Mouse (Mus musculus) bone marrow macrophage, adult 2 months (primary cell): ENCODE data around the gene Wdcp. TPM values are rescaled to one million over a fixed set of nuclear protein-coding genes. Genes with fewer than 3 reads are reported as not detected.
A peak's percentile ranks its signal among the peaks of the same experiment; 100 is the strongest.

Experiments used
- H3K27ac ChIP-seq: 2 replicates; pipeline ENCODE4 v1.5.1; 2012; ENCODE audit warnings: low read depth, low read length; ENCODE audit not compliant: insufficient read depth
- H3K4me1 ChIP-seq: 2 replicates; pipeline ENCODE4 v1.6.1; 2012; ENCODE audit warnings: low read length; ENCODE audit not compliant: control insufficient read depth, insufficient read depth
- H3K4me3 ChIP-seq: 2 replicates; pipeline ENCODE4 v1.5.1; 2012; ENCODE audit warnings: mild to moderate bottlenecking, low read length, moderate library complexity; ENCODE audit not compliant: insufficient read depth
- CTCF ChIP-seq: IDR thresholded peaks from 2 replicates; pipeline ENCODE4 v1.5.1; 2012; ENCODE audit warnings: low read depth, mild to moderate bottlenecking, low read length, moderate library complexity
- POLR2A ChIP-seq: IDR thresholded peaks from 2 replicates; pipeline ENCODE4 v1.6.1; 2012; ENCODE audit warnings: mild to moderate bottlenecking, low read depth, low read length, borderline replicate concordance
- polyA plus RNA-seq: library from polyadenylated mRNA; stranded (reverse); fragments of >200 nt; gene quantifications from 2 replicates; pipeline ENCODE4 v1.2.4, GENCODE M21; 2012; ENCODE audit not compliant: missing spikeins, insufficient read depth, insufficient read length

Wdcp gene
- polyA plus RNA-seq, 1 experiment: 10.1 TPM

- Histone ChIP-seq H3K4me1 (peaks cover 15% of the 10 kb centered on the region), H3K27ac (no peak overlapping the region), H3K4me3 (no peak overlapping the region)
- no peak for TF ChIP-seq POLR2A
- no peak for TF ChIP-seq CTCF
Observed at GRCm38 (mm10) chr12:4836959-4837358, 6.1 kb upstream of the Wdcp start.

GRCm38 (mm10) chr12:4840010-4840409 is 3.1 kb upstream of the Wdcp start:
- Histone ChIP-seq H3K4me1 (peaks cover 19% of the 10 kb centered on the region), H3K4me3 (peak overlapping the region; percentile 83), H3K27ac (peak overlapping the region; percentile 54)
- TF ChIP-seq POLR2A: no peak
- TF ChIP-seq CTCF: no peak

GRCm38 (mm10) chr12:4840741-4841140 is 2.4 kb upstream of the Wdcp start:
- TF ChIP-seq POLR2A: no peak
- TF ChIP-seq CTCF: no peak
- peak overlapping the region; percentile 83 for H3K4me3 ChIP-seq
- H3K27ac ChIP-seq: peak overlapping the region; percentile 54
- H3K4me1 ChIP-seq: peaks cover 19% of the 10 kb centered on the region

GRCm38 (mm10) chr12:4841392-4841887 is 1.7 kb upstream of the Wdcp start, which contains the start of gene Fkbp1b:
Gene Fkbp1b (minus strand): TSS chr12:4841591.
- H3K4me3 ChIP-seq: peak within 1 kb of the TSS; percentile 83
- peaks cover 19% of the 10 kb centered on the region for H3K4me1 ChIP-seq
- TF ChIP-seq POLR2A (no peak), CTCF (no peak)
- H3K27ac ChIP-seq: peak within 1 kb of the TSS; percentile 54

- H3K4me1 ChIP-seq: peaks cover 16% of the 10 kb centered on the region
- no peak overlapping the region for H3K27ac ChIP-seq
- H3K4me3 ChIP-seq: no peak overlapping the region
- no peak for TF ChIP-seq POLR2A
- no peak for TF ChIP-seq CTCF
Observed at GRCm38 (mm10) chr12:4842456-4842855, 647 bp upstream of the Wdcp start.

- Histone ChIP-seq H3K4me3 (peak overlapping the region; percentile 99), H3K27ac (peak overlapping the region; percentile 56), H3K4me1 (peaks cover 14% of the 10 kb centered on the region)
- TF ChIP-seq POLR2A (no peak), CTCF (no peak)
Observed at GRCm38 (mm10) chr12:4843741-4844140, 638 bp downstream of the Wdcp start.

- no peak overlapping the region for H3K27ac ChIP-seq
- TF ChIP-seq POLR2A: no peak
- TF ChIP-seq CTCF: peak; percentile 29; the same call in 1 of the 2 replicates
- H3K4me3 ChIP-seq: no peak overlapping the region
- H3K4me1 ChIP-seq: peaks cover 9% of the 10 kb centered on the region
Observed at GRCm38 (mm10) chr12:4856160-4856559, 13.1 kb downstream of the Wdcp start.

GRCm38 (mm10) chr12:4856834-4857233 is 13.7 kb downstream of the Wdcp start:
- no peak for TF ChIP-seq CTCF
- TF ChIP-seq POLR2A: no peak

GRCm38 (mm10) chr12:4859241-4859914 is 16.3 kb downstream of the Wdcp start:
- Histone ChIP-seq H3K4me3 (no peak overlapping the region), H3K4me1 (peaks cover 9% of the 10 kb centered on the region), H3K27ac (no peak overlapping the region)
- TF ChIP-seq CTCF: no peak
- no peak for TF ChIP-seq POLR2A

More at GRCm38 (mm10) chr12:4856834-4857233, 13.7 kb downstream of the Wdcp start:
- no peak overlapping the region for H3K4me3 ChIP-seq
- H3K27ac ChIP-seq: no peak overlapping the region
- H3K4me1 ChIP-seq: peaks cover 9% of the 10 kb centered on the region

- peaks cover 9% of the 10 kb centered on the region for H3K4me1 ChIP-seq
- no peak overlapping the region for H3K27ac ChIP-seq
- TF ChIP-seq POLR2A: no peak
- TF ChIP-seq CTCF: no peak
- no peak overlapping the region for H3K4me3 ChIP-seq
Observed at GRCm38 (mm10) chr12:4862672-4863071, 19.6 kb downstream of the Wdcp start.
